Mouse (Mus musculus) adrenal gland, postnatal 14 days (tissue): ENCODE results near the gene Stat5b. TPM values are rescaled to one million over a fixed set of nuclear protein-coding genes. Genes with fewer than 3 reads are reported as not detected.
A peak's percentile ranks its signal among the peaks of the same experiment; 100 is the strongest.

Experiments
- DNase-seq: peaks from one replicate; pipeline ENCODE4 v3.0.0; 2021; ENCODE audit warnings: mixed read lengths
- total RNA-seq: library from RNA; stranded (reverse); gene quantifications from 2 replicates; pipeline ENCODE4 v1.2.3, GENCODE M21; 2021

The Stat5b gene
- total RNA-seq, 1 experiment from 2014 or later = 74.6 TPM

GRCm38 (mm10) chr11:100814498-100814897 lies 36.0 kb downstream of the Stat5b start:
- DNase-seq = peak; percentile 82

- DNase-seq = no peak
These were observed 39.4 kb downstream of the Stat5b start for GRCm38 (mm10) chr11:100811132-100811531.

- no peak for DNase-seq
These were observed 40.0 kb downstream of the Stat5b start for GRCm38 (mm10) chr11:100810516-100810915.

- DNase-seq = no peak
These were observed 43.9 kb downstream of the Stat5b start for GRCm38 (mm10) chr11:100806380-100807305.

GRCm38 (mm10) chr11:100805535-100805934 lies 45.0 kb downstream of the Stat5b start:
- no peak for DNase-seq

GRCm38 (mm10) chr11:100804409-100804808 lies 46.1 kb downstream of the Stat5b start:
- DNase-seq = no peak

- DNase-seq = peak; percentile 79
These were observed 51.1 kb downstream of the Stat5b start for GRCm38 (mm10) chr11:100799426-100799825.

- no peak for DNase-seq
These were observed 53.9 kb downstream of the Stat5b start for GRCm38 (mm10) chr11:100796585-100796984.

GRCm38 (mm10) chr11:100795386-100795785 lies 55.1 kb downstream of the Stat5b start:
- no peak for DNase-seq

- DNase-seq = peak; percentile 78
These were observed 59.0 kb downstream of the Stat5b start for GRCm38 (mm10) chr11:100791457-100792049.

- DNase-seq = peak; percentile 82
These were observed 59.9 kb downstream of the Stat5b start for GRCm38 (mm10) chr11:100790644-100791043.

- no peak for DNase-seq
These were observed 60.8 kb downstream of the Stat5b start for GRCm38 (mm10) chr11:100789702-100790101.

GRCm38 (mm10) chr11:100785774-100786173 lies 64.8 kb downstream of the Stat5b start:
- no peak for DNase-seq

- no peak for DNase-seq
These were observed 66.2 kb downstream of the Stat5b start for GRCm38 (mm10) chr11:100784286-100784685.

- DNase-seq = no peak
These were observed 68.0 kb downstream of the Stat5b start for GRCm38 (mm10) chr11:100782568-100782967.

GRCm38 (mm10) chr11:100781763-100782475 lies 68.6 kb downstream of the Stat5b start:
- no peak for DNase-seq

GRCm38 (mm10) chr11:100780247-100780646 lies 70.3 kb downstream of the Stat5b start:
- peak; percentile 70 for DNase-seq

- no peak for DNase-seq
These were observed 72.5 kb downstream of the Stat5b start for GRCm38 (mm10) chr11:100778069-100778468.

GRCm38 (mm10) chr11:100775921-100776320 lies 74.6 kb downstream of the Stat5b start:
- no peak for DNase-seq

GRCm38 (mm10) chr11:100774261-100774660 lies 76.3 kb downstream of the Stat5b start:
- no peak for DNase-seq

- DNase-seq = peak; percentile 94
These were observed 79.7 kb downstream of the Stat5b start, which contains the start of gene Ghdc for GRCm38 (mm10) chr11:100770646-100771408. Gene Ghdc, minus strand, starts transcription at chr11:100770957.

- no peak for DNase-seq
These were observed 80.5 kb downstream of the Stat5b start for GRCm38 (mm10) chr11:100769980-100770379.
